Mouse (Mus musculus): ENCODE results near the gene Cilp2. TPM values are rescaled to one million over a fixed set of nuclear protein-coding genes. Genes with fewer than 3 reads are reported as not detected.

Cilp2 gene
- polyA plus RNA-seq, 1 experiment, result 0.02 TPM

- TF ChIP-seq GATA1 (IDR thresholded peaks at IDR 0.05; ENCODE audit: low read length), result no peak
Measured at GRCm38 (mm10) chr8:69907106-69907505, 19.6 kb upstream of the Cilp2 start.

GRCm38 (mm10) chr8:69906260-69906659, 18.8 kb upstream of the Cilp2 start:
- no peak for TF ChIP-seq GATA1 (IDR thresholded peaks at IDR 0.05; ENCODE audit: low read length)

GRCm38 (mm10) chr8:69904096-69904495, 16.6 kb upstream of the Cilp2 start:
- TF ChIP-seq GATA1 (IDR thresholded peaks at IDR 0.05; ENCODE audit: low read length), result no peak

GRCm38 (mm10) chr8:69903063-69903542, 15.6 kb upstream of the Cilp2 start:
- no peak for TF ChIP-seq GATA1 (IDR thresholded peaks at IDR 0.05; ENCODE audit: low read length)

- no peak for TF ChIP-seq GATA1 (IDR thresholded peaks at IDR 0.05; ENCODE audit: low read length)
Measured at GRCm38 (mm10) chr8:69902163-69903062, 14.9 kb upstream of the Cilp2 start, which contains the start of the genes Tssk6, Ndufa13 and Yjefn3. Tssk6 (plus strand) TSS chr8:69902184. Ndufa13 (minus strand) TSS chr8:69902558. Yjefn3 (minus strand) TSS chr8:69902712.

- no peak for TF ChIP-seq GATA1 (IDR thresholded peaks at IDR 0.05; ENCODE audit: low read length)
Measured at GRCm38 (mm10) chr8:69901484-69902162, 14.1 kb upstream of the Cilp2 start.

- no peak for TF ChIP-seq GATA1 (IDR thresholded peaks at IDR 0.05; ENCODE audit: low read length)
Measured at GRCm38 (mm10) chr8:69900895-69901451, 13.5 kb upstream of the Cilp2 start.

GRCm38 (mm10) chr8:69899876-69900275, 12.4 kb upstream of the Cilp2 start:
- no peak for TF ChIP-seq GATA1 (IDR thresholded peaks at IDR 0.05; ENCODE audit: low read length)

- TF ChIP-seq GATA1 (IDR thresholded peaks at IDR 0.05; ENCODE audit: low read length), result no peak
Measured at GRCm38 (mm10) chr8:69897857-69898256, 10.4 kb upstream of the Cilp2 start.

- TF ChIP-seq GATA1 (IDR thresholded peaks at IDR 0.05; ENCODE audit: low read length), result no peak
Measured at GRCm38 (mm10) chr8:69895772-69896451, 8.4 kb upstream of the Cilp2 start.

GRCm38 (mm10) chr8:69894836-69895332, 7.4 kb upstream of the Cilp2 start:
- no peak for TF ChIP-seq GATA1 (IDR thresholded peaks at IDR 0.05; ENCODE audit: low read length)

- TF ChIP-seq GATA1 (IDR thresholded peaks at IDR 0.05; ENCODE audit: low read length), result no peak
Measured at GRCm38 (mm10) chr8:69893863-69894262, 6.4 kb upstream of the Cilp2 start.

- TF ChIP-seq GATA1 (IDR thresholded peaks at IDR 0.05; ENCODE audit: low read length), result no peak
Measured at GRCm38 (mm10) chr8:69890813-69891241, 3.3 kb upstream of the Cilp2 start.

GRCm38 (mm10) chr8:69888902-69889301, 1.4 kb upstream of the Cilp2 start:
- TF ChIP-seq GATA1 (IDR thresholded peaks at IDR 0.05; ENCODE audit: low read length), result no peak

GRCm38 (mm10) chr8:69888244-69888866, 868 bp upstream of the Cilp2 start:
- no peak for TF ChIP-seq GATA1 (IDR thresholded peaks at IDR 0.05; ENCODE audit: low read length)

All from G1E-ER4 (cell line).